Mouse (Mus musculus): ENCODE results near the gene Exo5. TPM values are rescaled to one million over a fixed set of nuclear protein-coding genes. Genes with fewer than 3 reads are reported as not detected.
A peak's percentile ranks its signal among the peaks of the same experiment; 100 is the strongest.

The Exo5 gene
- 15.6 and 15.7 TPM in 2 replicates for total RNA-seq (2014; rRNA removed)
- 16.0 and 18.7 TPM in 2 replicates for polyA plus RNA-seq (2015; fragmentation: Nextera tagmentation; extraction: Ambion mirVana)

DNA sequence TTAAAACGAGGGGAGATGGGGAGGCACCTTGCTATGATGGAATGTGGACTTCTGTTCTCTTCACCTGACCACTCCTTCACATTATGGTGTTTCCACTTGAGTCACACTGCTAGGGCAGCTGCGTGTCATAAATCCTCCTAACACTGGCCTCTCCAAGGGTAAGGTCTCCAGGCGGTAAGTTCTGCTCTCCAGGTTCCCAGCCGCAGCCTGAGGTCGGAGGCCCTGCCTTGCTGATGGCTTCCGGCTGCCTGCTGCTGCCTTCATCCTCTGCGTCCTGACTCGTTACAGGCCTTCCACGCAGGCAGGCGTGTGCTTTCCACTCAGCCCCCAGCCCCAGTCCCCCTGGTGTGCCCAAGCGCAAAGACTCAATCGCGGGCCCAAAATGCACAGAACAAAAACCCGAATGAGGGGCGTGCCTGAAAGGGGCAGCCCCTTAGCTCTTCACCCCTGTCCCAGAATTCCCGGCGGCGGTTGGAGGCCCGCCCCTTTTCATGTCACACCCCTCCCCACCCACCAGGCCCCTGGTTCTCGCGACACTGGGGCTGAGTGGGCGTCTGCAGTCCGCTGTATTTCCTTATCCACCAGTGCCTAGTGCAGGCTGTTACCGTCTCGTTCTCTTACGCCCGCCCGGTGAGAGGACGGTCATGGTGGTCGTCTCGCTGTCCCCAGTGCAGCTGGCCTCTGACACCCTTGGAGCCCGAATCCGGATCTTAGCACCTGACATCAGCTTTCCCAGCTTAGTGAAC, at the start of gene Exo5:
Exo5 (minus strand) TSS at position 464 of the 746 bp plus-strand sequence.
- WGBS, result under 1% methylated on average over 33 of the region's 33 CpGs
- Histone ChIP-seq H3K36me3 (ENCODE audit: insufficient read depth) (peaks cover 26% of the 10 kb centered on the region), H3K4me1 (ENCODE audit: insufficient read depth) (no peaks in the 10 kb centered on the region), H3K4me2 (ENCODE audit: low read depth) (peak within 1 kb of the TSS; percentile 76), H3K9ac (peak within 1 kb of the TSS; percentile 87), H3K27ac (ENCODE audit: low read depth, low read length) (peak within 1 kb of the TSS; percentile 94), H3K4me3 (ENCODE audit: low read depth, low read length) (peak within 1 kb of the TSS; percentile 61), H3K9me3 (ENCODE audit: low read length) (peaks cover 23% of the 10 kb centered on the region; the same call in 1 of the 2 replicates), H3K27me3 (ENCODE audit: insufficient read depth, low read length) (no peaks in the 10 kb centered on the region)
- DNase-seq (peak; percentile 95), ATAC-seq (peak; percentile 99)
- 0 out of 2 replicates have a peak, but pooled peaks have one; percentile 0 for TF ChIP-seq CTCF (IDR thresholded peaks at IDR 0.05; ENCODE audit: low read depth)

DNA sequence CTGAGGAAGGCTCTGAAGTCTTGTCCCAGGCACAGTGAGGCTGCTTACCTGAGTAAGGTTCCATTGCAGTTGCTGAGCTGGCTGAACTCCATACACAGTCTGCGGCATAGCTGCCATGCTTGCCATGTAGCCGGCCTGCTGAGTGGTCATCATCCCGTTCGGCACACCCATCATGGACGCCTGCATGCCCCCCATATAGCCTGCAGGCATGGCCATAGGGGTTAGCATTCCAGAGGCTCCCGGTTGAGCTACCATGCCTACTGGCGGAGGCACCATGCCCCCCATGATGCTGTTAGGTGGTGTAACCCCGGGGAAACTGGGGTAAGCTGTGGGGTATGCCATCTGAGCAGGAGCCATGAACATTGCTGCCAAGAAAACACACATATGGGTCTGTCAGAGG, 47.0 kb upstream of the Exo5 start:
- Histone ChIP-seq H3K4me3 (ENCODE audit: low read depth, low read length) (no peak overlapping the region), H3K27ac (ENCODE audit: low read depth, low read length) (no peak overlapping the region), H3K9ac (no peak overlapping the region), H3K36me3 (ENCODE audit: insufficient read depth) (peaks cover 64% of the 10 kb centered on the region), H3K27me3 (ENCODE audit: insufficient read depth, low read length) (no peaks in the 10 kb centered on the region), H3K4me2 (ENCODE audit: low read depth) (no peak overlapping the region), H3K9me3 (ENCODE audit: low read length) (no peaks in the 10 kb centered on the region), H3K4me1 (ENCODE audit: insufficient read depth) (no peaks in the 10 kb centered on the region)
- DNase-seq, result no peak
- ATAC-seq, result no peak
- 90% methylated on average over 8 of the region's 8 CpGs for WGBS
- TF ChIP-seq CTCF (IDR thresholded peaks at IDR 0.05; ENCODE audit: low read depth), result no peak

DNA sequence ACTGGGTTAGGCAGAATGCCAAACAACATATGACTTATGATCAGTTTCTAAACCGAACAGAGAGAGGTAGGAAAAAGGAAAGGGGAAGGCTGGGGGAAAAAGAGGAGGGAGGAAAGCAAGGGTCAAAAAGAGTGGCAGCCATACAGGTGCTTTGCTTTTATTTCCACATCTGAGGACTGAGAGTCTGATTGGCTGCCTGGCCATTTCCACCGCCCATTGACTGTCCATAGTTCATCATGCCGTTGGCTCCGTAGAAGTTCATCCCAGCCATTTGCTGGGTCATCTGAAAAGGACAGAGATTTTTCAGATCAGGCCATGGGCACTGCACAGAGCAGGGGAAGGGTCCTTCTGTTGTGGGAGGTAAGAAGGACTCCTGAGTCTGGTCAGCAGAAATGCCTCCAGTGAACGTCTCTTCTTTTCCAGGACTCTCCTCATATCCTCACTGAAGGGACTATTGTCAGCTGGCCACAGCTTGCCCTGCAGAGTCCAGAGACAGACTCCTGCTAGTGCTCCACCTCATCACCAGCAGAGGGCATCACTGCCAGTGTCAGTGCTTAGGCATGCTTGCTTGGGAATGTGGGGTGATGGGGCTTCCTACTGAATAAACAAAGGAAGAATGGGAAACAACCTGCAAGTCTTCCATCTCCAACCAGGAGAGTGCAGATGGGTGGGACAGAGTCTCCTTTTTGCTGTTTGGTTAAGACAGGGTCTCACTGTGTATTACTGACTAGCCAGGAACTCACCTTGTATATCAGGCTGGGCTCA, 44.7 kb upstream of the Exo5 start:
- peak; percentile 39 for DNase-seq

DNA sequence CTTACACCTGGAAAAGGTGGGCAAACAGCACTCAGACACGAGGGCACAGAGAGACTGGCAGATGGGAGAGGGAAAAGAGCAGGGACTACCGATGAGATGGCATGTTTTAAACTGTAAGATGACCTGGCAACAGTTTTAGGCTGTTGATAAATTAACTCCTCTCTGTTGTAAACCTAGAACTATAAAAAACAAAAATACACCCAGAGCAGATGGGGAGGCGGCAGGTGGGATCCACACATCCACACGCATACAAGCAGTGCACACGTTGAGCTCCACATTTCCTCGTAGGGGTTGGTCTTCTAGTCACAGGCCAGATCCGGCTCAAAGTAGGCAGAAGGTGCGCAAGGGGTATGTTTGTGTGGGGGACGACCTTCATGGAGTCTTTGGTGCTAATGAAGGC, 43.7 kb upstream of the Exo5 start:
- Histone ChIP-seq H3K4me1 (ENCODE audit: insufficient read depth) (no peaks in the 10 kb centered on the region), H3K27ac (ENCODE audit: low read depth, low read length) (no peak overlapping the region), H3K9me3 (ENCODE audit: low read length) (no peaks in the 10 kb centered on the region), H3K4me2 (ENCODE audit: low read depth) (no peak overlapping the region), H3K27me3 (ENCODE audit: insufficient read depth, low read length) (no peaks in the 10 kb centered on the region), H3K4me3 (ENCODE audit: low read depth, low read length) (no peak overlapping the region), H3K9ac (no peak overlapping the region), H3K36me3 (ENCODE audit: insufficient read depth) (peaks cover 44% of the 10 kb centered on the region)
- 88% methylated on average over 9 of the region's 9 CpGs for WGBS
- ATAC-seq (no peak), DNase-seq (no peak)
- TF ChIP-seq CTCF (IDR thresholded peaks at IDR 0.05; ENCODE audit: low read depth), result no peak

More for the DNA sequence above, 44.7 kb upstream of the Exo5 start:
- WGBS, result 80% methylated on average over 5 of the region's 5 CpGs
- H3K4me2 ChIP-seq (ENCODE audit: low read depth), result no peak overlapping the region
- H3K4me1 ChIP-seq (ENCODE audit: insufficient read depth), result no peaks in the 10 kb centered on the region
- H3K27me3 ChIP-seq (ENCODE audit: insufficient read depth, low read length), result no peaks in the 10 kb centered on the region
- TF ChIP-seq CTCF (IDR thresholded peaks at IDR 0.05; ENCODE audit: low read depth), result peak; percentile 71
- peak; percentile 78 for ATAC-seq
- H3K36me3 ChIP-seq (ENCODE audit: insufficient read depth), result peaks cover 54% of the 10 kb centered on the region
- H3K27ac ChIP-seq (ENCODE audit: low read depth, low read length), result no peak overlapping the region
- H3K9ac ChIP-seq, result no peak overlapping the region
- H3K9me3 ChIP-seq (ENCODE audit: low read length), result no peaks in the 10 kb centered on the region
- no peak overlapping the region for H3K4me3 ChIP-seq (ENCODE audit: low read depth, low read length)

DNA sequence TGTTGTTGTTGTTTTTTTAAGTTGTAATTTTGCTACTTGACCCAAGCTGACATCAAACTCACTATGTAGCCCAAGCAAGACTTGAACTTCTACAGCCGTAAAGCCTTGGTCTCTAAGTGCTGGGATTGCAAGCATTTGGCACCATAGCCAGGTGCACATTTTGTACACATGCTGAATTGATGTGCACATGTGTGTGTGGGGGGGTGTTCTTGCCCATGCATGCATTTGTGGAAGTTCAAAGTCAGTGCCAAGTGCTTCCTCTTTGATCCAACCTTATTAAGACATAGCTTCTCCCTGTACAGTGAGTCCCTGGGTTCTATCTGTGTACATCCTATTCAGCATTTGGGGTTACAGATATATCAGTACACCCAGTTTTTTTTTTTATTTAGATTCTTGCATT, 30.8 kb upstream of the Exo5 start:
- H3K27me3 ChIP-seq (ENCODE audit: insufficient read depth, low read length), result no peaks in the 10 kb centered on the region
- no peak overlapping the region for H3K4me3 ChIP-seq (ENCODE audit: low read depth, low read length)
- H3K4me1 ChIP-seq (ENCODE audit: insufficient read depth), result no peaks in the 10 kb centered on the region
- no peak for ATAC-seq
- no peak for TF ChIP-seq CTCF (IDR thresholded peaks at IDR 0.05; ENCODE audit: low read depth)
- H3K4me2 ChIP-seq (ENCODE audit: low read depth), result no peak overlapping the region
- H3K27ac ChIP-seq (ENCODE audit: low read depth, low read length), result no peak overlapping the region
- no peak overlapping the region for H3K9ac ChIP-seq
- H3K36me3 ChIP-seq (ENCODE audit: insufficient read depth), result no peaks in the 10 kb centered on the region
- 91% methylated on average over 1 of the region's 1 CpGs for WGBS
- no peak for DNase-seq
- H3K9me3 ChIP-seq (ENCODE audit: low read length), result no peaks in the 10 kb centered on the region

DNA sequence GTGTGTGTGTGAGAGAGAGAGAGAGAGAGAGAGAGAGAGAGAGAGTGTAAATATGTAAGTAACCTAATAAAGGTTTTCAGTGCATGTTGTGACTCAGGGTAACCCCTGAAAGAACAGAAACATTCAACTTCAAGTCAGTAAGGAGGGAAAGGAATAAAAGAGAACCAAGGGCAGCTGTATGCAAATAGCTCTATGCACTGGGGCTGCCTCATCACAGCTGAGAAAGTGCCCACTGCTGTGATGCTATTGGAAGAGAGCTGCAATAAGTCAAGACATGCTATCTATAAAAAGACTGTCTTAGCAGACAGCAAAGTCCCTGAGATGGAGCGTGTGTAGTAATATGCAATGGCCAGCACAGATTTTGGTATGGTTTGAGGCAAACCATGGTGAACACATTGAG, 28.9 kb upstream of the Exo5 start:
- no peak overlapping the region for H3K4me2 ChIP-seq (ENCODE audit: low read depth)
- no peak overlapping the region for H3K27ac ChIP-seq (ENCODE audit: low read depth, low read length)
- H3K27me3 ChIP-seq (ENCODE audit: insufficient read depth, low read length), result no peaks in the 10 kb centered on the region
- 68% methylated on average over 1 of the region's 1 CpGs for WGBS
- H3K4me1 ChIP-seq (ENCODE audit: insufficient read depth), result no peaks in the 10 kb centered on the region
- DNase-seq (no peak), ATAC-seq (no peak)
- no peaks in the 10 kb centered on the region for H3K9me3 ChIP-seq (ENCODE audit: low read length)
- no peak overlapping the region for H3K9ac ChIP-seq
- H3K4me3 ChIP-seq (ENCODE audit: low read depth, low read length), result no peak overlapping the region
- TF ChIP-seq CTCF (IDR thresholded peaks at IDR 0.05; ENCODE audit: low read depth), result no peak
- H3K36me3 ChIP-seq (ENCODE audit: insufficient read depth), result no peaks in the 10 kb centered on the region

DNA sequence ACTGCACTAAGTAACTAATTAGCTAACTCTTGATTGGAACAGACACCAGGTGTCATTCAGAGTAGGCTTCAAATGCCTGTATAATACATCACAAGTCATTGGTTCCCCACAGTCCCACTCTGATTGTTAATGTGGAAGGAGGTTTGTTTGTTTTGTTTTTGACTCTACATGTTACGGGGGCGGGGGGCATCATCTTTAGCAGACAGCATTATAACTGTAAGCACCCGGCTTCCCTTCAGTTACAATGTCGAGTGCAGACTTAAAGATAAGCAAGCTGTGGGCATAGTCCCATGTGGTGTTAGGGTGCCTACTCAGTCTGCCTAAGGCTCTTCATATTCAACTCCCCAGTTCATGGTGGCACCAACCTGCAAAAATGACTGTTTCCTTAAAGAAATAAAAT, 28.2 kb upstream of the Exo5 start:
- Histone ChIP-seq H3K4me3 (ENCODE audit: low read depth, low read length) (no peak overlapping the region), H3K4me1 (ENCODE audit: insufficient read depth) (no peaks in the 10 kb centered on the region), H3K9me3 (ENCODE audit: low read length) (no peaks in the 10 kb centered on the region), H3K36me3 (ENCODE audit: insufficient read depth) (no peaks in the 10 kb centered on the region), H3K9ac (no peak overlapping the region), H3K27ac (ENCODE audit: low read depth, low read length) (no peak overlapping the region), H3K4me2 (ENCODE audit: low read depth) (no peak overlapping the region), H3K27me3 (ENCODE audit: insufficient read depth, low read length) (no peaks in the 10 kb centered on the region)
- DNase-seq (no peak), ATAC-seq (no peak)
- WGBS, result 77% methylated on average over 4 of the region's 4 CpGs
- no peak for TF ChIP-seq CTCF (IDR thresholded peaks at IDR 0.05; ENCODE audit: low read depth)

Data from forebrain, postnatal 0 days (tissue).